Mouse (Mus musculus) ES-CJ7 (cell line): ENCODE measurements around the gene Wrap53.

ENCODE experiments used
- DNase-seq: peaks from one replicate; pipeline ENCODE4 v3.0.0; 2011; ENCODE audit warnings: low read depth, low spot score

The Wrap53 gene

GRCm38 (mm10) chr11:69601768-69602167 is 21.7 kb upstream of the Wrap53 start:
- DNase-seq, result no peak

DNA sequence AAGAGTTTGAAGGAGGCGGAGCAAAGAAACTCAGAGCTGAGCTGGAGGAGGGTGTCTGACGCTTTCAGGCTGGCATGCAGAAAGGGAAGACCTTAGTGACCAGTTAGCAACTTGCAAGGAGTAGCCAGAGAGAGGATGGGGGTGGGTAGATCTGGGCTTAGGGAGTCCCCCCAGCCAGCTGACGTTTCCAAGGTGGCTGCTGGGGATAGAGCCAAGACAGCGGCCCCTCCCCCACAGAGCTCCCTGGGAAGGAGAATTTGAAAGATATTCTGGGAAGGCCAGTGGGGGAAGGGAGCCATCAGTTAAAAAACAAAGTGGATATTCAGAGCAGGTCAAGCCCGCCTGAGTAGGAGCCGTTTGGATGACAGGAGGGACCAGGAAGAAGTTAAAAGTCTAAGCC is 20.0 kb upstream of the Wrap53 start:
- peak; percentile 86 for DNase-seq

DNA sequence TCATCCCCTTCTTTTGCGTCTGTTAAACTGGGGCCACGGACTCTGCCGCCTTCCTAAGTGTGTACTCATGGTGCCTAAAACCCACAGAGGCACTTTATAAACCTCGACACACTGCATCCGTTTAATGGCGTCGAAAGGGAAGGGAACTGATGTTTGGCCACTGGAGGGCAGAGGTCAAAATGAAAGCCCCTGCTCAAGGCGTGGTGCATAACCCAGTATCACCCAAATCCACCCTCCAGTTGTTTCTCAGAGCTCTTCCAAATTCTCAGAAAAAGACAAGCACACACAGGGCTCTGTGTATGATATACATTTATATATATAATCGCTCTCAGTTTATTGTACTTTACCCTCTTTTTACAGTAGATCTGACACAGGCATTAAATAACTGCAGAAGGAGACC is 19.4 kb upstream of the Wrap53 start:
- peak; percentile 61 for DNase-seq

DNA sequence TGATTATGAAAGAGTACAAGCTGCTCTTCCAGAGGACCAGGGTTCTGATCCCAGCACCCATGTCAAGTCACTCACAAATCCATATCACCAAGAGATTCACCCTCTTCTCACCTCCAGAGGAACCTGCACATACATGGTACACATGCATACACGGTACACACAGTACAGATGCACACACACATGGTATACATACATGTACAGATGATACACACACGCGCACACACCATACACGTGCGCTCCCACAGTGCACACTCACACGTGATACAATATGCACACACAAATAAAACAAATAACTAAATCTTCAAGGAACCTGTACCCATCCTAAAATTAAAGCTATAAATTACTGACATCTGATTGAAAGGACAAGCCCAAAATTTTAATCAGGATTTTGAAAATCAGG is 14.8 kb upstream of the Wrap53 start:
- no peak for DNase-seq

DNA sequence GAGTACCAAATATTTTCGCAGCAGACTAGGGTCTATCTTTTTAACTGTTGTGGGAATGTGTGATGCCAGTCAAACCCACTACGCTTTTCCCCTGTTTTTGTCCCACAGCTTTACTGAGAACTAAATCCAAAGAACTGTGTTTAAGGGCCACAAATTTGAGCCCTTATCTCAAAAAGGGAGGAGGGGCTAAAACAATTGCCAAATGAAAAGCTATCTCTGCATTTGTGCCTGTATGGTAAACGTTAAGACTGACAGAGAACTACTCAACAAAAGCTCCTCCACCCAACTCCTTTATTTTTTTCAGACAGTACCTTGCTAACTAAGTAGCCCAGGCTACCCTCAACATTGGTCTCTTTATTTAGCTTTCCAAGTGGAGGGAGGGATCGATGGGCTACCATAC is 12.7 kb upstream of the Wrap53 start:
- DNase-seq, result no peak

- DNase-seq, result no peak
These were observed 12.0 kb upstream of the Wrap53 start for GRCm38 (mm10) chr11:69591899-69592637.

DNA sequence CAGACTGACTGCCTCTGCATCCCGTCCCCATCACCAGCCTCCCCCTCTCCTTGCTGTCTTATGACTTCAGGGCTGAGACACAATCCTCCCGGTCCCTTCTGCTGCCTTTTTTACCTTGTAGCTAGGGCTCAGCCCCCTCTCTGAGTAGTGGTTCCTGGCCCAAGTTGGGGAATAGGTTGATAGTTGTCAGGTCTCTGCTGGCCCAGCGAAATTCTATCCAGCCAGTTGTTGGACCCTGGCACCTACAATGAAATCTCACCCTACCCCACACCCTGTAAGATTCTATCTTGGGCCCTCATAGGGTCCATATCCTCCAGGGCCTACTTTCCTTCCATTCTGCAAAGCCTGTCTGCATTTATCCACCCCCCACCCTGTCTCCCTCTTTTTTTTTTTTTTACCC is 11.4 kb upstream of the Wrap53 start:
- DNase-seq, result no peak

DNA sequence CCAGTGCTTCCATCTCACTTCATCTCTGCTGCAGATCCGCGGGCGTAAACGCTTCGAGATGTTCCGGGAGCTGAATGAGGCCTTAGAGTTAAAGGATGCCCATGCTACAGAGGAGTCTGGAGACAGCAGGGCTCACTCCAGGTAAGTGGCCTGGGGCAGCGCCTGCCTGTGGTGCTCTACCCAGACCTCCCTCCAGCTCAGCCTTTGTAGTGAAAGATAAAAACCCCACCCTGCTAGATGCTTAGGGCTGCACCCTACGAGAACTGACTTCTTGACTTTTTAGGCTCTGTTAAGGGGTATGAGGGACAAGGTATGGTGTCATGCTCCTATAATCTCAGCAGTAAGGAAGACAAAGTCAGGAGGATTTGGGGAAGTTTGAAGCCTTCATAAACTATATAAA is 10.6 kb upstream of the Wrap53 start:
- DNase-seq, result no peak

DNA sequence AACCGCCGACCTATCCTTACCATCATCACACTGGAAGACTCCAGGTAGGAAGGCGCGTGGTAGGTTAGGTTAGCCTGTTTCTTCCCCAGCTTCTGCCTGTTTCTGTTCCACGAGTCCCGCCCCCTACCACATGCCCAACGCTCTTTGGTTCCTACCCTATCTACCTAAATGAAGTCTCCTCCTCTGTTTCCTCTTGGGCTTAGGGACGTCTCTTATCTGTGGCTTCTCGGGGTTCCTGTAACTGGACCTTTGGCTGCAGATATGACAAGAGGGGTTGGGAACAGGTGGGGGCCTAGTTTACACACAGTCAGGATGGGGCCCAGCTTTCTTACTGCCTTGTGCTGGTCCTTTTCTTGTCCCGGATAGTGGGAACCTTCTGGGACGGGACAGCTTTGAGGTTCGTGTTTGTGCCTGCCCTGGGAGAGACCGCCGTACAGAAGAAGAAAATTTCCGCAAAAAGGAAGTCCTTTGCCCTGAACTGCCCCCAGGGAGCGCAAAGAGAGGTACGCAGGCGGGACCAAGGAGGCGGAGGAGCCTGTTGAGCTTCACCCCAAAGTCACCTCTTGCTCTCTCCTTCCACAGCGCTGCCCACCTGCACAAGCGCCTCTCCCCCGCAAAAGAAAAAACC is 9.3 kb upstream of the Wrap53 start:
- no peak for DNase-seq

DNA sequence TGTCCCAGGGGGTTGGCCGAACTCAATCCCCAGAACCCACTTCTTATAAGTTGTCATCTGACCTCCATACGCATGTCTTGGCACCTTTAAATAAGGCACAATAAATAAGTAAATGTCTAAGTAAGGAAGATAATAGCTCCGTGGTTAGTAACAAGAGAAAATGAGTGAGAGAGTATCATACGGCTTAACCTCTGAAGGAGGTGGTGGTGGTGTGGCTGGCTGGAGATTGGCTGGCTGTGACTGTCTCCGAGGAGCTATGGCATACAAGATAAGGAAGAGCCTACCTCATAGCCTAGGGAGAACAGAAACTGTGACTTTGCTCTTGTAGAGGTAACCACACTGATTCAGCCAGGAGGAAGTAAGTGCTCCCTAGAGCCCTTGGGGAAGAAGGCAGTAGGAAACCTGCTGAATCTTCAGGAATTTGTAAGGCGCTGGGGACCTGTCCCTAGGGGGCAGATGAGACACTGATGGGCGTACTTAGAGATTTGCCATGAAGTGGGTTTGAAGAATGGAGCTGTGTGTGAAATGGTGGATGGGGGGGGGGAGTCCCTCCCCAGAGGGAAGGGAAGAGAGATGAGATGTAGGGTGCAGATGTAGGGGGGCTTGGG is 5.8 kb upstream of the Wrap53 start:
- peak; percentile 68 for DNase-seq

DNA sequence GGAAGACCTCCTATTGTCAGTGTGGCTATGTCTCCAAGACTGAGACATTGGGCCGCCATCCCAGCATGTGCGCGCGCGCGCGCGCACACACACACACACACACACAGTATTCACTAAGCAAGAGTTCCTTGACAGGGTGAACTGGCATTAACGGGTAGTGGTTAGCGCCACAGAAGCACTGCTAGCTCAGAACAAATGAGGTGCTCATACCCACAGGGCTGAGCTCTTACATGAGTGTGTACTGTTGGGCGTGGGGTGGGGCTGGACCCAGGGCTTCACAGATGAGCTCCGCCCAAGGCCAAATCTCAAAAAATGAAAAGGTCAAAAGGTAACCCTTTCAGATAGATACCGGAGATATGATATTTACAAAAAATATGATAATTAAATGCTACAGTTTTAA is 4.9 kb upstream of the Wrap53 start:
- DNase-seq, result peak; percentile 67

- DNase-seq, result no peak
These were observed 4.0 kb upstream of the Wrap53 start for GRCm38 (mm10) chr11:69584008-69584407.

DNA sequence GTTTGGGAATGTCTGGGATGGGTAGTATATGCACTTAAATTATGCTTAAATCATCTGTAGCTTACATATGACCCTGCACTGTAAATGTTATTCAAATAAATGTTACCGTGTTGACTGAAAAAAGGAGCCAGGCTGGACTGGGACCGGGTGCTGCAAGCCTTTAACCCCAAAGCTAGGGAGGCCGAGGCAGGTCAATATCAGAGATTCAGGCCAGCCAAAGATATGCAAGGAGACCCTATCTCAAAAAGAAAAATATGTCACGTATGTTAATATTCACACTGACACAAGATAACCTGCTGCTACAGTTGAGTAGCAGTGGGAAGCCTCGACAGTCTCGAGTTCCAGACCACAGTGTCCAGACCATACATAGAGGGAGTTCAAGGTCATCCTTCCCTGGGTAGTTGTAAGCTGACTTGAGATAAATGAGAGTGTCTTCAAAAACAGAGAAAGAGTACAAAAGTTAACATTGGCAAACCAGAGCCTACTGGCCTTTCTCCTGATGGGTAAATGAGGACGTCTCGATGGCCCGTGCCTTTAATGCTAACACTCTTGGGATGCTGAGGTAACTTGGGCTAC is 2.3 kb upstream of the Wrap53 start:
- DNase-seq, result peak; percentile 72

- DNase-seq, result peak; percentile 98
These were observed 1.8 kb upstream of the Wrap53 start for GRCm38 (mm10) chr11:69581814-69582213.

DNA sequence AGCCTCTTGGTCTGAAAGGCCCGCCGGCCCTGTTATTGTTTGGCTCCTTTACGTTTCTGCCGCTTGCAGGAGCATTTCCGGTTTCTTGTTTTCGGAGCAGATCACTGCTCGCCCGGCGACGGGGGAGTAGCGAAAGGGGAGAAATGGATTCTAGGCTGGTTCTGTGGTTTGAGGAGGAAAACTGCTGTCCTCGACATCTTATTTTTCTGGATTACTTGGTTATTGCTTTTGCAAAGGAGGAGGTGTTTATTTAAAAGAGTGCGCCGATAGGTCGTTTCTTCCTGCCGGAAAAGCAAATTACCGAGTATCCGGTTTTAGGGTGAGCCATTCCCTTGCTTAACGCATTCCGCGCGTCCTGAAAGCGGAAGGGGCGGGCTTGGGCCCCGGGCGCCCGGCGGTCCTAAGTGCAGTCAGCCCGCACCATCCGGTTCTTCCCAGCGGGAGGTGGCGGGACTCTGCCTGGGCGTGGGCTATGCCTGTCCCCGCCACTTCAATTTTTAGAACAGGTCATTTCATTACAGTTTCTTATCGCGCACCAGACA is 1.2 kb upstream of the Wrap53 start:
- peak; percentile 95 for DNase-seq

DNA sequence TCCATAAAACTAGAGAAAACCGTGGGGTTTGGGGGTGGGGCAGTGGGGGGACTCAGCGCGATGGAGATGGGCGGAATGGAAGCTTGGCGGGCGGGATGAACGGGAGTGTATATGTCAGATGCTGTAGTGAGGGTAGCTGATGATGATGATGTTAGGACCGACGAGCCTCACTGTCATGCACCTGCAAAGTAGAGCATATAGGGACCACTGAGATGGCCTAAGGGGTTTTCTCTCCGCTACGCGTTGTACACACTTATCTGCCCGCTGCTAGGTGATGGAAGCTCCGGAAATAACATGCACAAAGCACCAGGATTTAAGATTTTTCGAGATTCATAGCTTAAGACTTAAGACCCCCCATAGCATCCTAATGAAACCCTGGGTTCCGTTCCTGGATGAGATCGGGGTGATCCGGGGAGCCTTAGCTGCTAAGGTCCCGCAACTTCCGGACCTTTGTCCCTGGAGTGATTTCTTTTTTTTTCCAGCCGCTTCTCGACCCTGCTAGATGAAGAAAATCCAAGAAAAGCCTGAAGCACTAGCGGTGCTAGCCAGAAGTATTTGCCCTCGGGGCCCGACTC is 604 bp upstream of the Wrap53 start:
- DNase-seq, result no peak

DNA sequence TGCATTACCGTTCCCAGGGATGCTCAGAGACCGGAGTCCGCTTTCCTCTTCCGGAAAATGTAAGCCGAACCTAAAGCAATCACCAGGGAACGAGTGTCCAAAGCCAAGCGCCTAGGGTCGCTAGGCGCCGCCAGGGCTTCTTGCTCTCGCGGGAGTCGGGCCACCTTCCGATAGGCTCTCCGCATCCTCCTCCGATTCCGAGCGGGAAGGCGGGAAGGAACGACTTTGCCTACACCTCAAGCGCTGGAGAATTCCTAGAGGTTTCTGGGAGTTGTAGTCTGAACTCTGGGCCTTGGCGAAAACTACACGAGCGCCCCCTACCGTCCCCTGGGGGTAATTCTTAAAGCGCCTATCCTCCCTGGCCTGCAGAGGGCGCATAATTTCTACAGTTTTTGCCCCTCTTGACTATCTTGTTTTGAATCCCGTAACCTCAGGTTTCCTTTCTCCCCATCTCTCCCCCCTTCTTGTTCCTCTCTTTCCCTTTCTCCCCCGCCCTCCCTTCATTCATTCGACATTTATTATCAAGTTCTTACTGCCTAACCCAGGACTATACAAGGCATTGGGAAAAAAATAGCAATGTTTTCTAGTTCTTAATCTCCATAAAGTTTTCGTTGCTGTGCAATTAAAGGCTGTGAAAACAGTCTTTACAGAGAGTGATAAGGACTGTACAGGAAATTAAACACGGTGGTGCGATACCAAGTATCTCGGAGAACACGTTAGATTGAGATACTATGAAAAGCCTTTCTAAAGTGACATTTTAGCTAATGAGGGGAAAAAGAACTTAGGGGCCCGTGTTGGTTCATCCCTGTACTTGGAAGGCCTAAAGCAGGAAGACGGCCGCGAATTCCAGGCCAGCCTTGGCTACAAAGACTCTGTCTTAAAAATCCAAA is 682 bp downstream of the Wrap53 start:
- DNase-seq, result peak; percentile 99

GRCm38 (mm10) chr11:69578301-69578700 is 1.8 kb downstream of the Wrap53 start:
- no peak for DNase-seq

DNA sequence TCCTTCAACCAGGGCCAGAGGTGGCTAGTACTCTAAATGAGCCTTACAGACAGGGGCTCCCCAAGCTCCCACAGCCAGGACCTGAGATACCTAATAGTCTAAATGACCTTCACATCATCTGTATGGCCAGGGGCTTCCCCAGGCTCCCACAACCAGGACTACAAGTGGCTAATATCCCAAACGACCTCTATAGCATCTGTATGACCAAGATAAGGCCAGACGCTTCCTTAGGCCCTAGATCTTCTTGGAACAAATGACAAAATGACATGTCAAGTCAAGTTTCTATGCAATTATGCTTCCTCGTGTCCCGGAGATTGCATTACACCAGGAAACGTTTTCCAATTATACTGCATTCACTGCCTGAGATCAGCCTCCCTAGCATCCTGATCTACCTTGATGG is 3.7 kb downstream of the Wrap53 start:
- DNase-seq, result no peak

DNA sequence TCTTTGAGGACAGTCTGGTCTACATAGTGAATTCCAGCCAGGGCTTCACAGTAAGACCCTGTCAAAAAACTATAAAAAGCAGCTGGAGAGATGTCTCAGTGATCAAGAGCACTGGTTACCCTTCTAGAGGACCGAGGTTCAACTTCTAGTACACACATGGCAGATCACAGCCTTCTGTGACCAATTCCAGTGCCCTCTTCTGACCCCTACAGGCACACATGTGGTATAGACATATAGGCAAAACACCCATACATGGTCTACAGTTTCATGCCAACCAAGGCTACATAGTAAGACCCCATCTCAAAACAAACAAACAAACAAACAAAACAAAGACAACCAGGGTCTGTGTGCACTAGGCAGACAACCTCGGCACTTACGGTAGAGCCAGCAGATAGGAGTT is 4.8 kb downstream of the Wrap53 start:
- DNase-seq, result peak; percentile 79

DNA sequence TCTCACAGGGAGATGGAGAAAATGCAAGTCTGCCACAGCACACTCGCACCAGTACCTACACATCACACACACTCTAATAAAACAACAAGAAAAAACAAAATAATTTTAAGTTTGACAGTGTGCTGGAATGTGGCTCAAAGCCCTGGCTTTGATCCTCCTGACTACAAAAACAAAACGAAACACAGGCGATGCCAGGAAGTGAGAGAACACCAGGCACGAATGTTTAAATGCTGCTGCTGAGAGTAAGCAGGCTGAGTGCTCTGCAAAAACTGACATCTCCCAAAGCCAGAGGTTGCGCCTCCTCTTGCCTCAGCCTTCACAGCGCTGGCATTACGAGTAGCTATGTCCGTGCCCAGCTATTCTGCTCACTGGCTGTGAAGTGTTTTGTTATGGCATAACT is 14.9 kb downstream of the Wrap53 start:
- no peak for DNase-seq
